ENCODE assay signal across 9 mouse cellular contexts in the genomic region with DNA sequence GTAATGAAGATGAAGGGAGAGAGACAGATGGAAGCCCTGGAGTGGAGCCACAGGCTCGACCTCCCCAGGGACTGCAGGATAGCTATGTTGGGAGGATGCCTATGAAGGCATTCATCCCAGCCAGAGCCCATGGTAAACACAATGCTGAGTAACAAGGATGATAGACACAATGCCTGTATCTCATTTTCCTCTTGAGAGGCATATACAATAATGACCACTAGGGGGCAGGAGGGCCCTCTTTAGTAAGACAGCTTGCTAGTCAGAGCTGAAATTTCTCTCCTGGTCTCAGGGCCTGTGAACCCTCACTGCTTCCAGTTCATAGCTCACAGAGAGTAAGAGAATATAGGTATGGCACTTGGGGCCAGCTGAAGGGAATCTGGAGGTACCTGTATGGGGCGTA. TPM values are rescaled to one million over a fixed set of nuclear protein-coding genes. Genes with fewer than 3 reads are reported as not detected.
DNase-seq lines count a peak whose midpoint lies in the region; ATAC-seq and TF ChIP-seq lines count a peak whose summit lies in the region.
"Had no signal": no experiment of that assay in that cellular context is flagged by ENCODE, and none has a peak within 500 bp of the region (broad histone marks: within the 10 kb centered on the region; RNA-seq: fewer than 3 reads in every experiment).

No protein-coding gene starts in this region.

- no peaks in the 10 kb centered on the region for H3K79me2 ChIP-seq in MEL (ENCODE audit: control insufficient read depth, insufficient read depth, low read length, poor library complexity)

- TF ChIP-seq POLR2A in MEL (IDR thresholded peaks at IDR 0.05; ENCODE audit: control insufficient read depth in 1 of 2, insufficient read depth in 1 of 2, low read depth in 1 of 2, low read length in 2 of 2, poor library complexity in 1 of 2), result no peak

- peak; percentile 48 for DNase-seq in gastrocnemius, postnatal 10 days
- DNase-seq in gastrocnemius, adult 8-10 months (ENCODE audit: low spot score in 2 of 2), result no peak
- peak; percentile 82 for DNase-seq in MEL (ENCODE audit: low read depth, low spot score)
- peak; percentile 82 to 86 for DNase-seq in cerebellum, postnatal 14 days
- DNase-seq in hindbrain, embryonic 11.5 days (ENCODE audit: low spot score), result peak; percentile 81
- DNase-seq in layer of hippocampus, postnatal 14 days (ENCODE audit: low spot score in 2 of 2), result peak; percentile 32 to 87
- DNase-seq in mesoderm, embryonic 11.5 days (ENCODE audit: low read depth, low spot score), result peak; percentile 76
- peak; percentile 15 to 63 for DNase-seq in spleen, postnatal 10 days (ENCODE audit: low spot score in 2 of 2)

- H3K27ac ChIP-seq in MEL (ENCODE audit: control insufficient read depth, low read depth, low read length), result no peak overlapping the region
- no peak overlapping the region for H3K27ac ChIP-seq in hindbrain, embryonic 11.5 days (ENCODE audit: low read depth, low read length)
- H3K27ac ChIP-seq: limb, embryonic 12.5 days had no signal

- no peak overlapping the region for H3K4me2 ChIP-seq in hindbrain, embryonic 11.5 days (replicated peaks; ENCODE audit: low read depth, low read length)
- H3K4me2 ChIP-seq: limb, embryonic 12.5 days had no signal

- WGBS in hindbrain, embryonic 11.5 days, result 31% methylated on average over 2 of the region's 2 CpGs

- no peaks in the 10 kb centered on the region for H3K4me1 ChIP-seq in MEL (ENCODE audit: control insufficient read depth in 1 of 2, insufficient read depth in 2 of 2, low read length in 2 of 2)
- H3K4me1 ChIP-seq in hindbrain, embryonic 11.5 days (replicated peaks; ENCODE audit: control insufficient read depth, insufficient read depth, low read length), result peaks cover 2% of the 10 kb centered on the region; the same call in 1 of the 2 replicates

- peak; percentile 95 for TF ChIP-seq RAD21 in MEL (IDR thresholded peaks at IDR 0.05; ENCODE audit: low read depth, low read length)

- H3K9ac ChIP-seq in MEL (ENCODE audit: control insufficient read depth, low read depth, low read length, poor library complexity, severe bottlenecking), result no peak overlapping the region
- no peak overlapping the region for H3K9ac ChIP-seq in hindbrain, embryonic 11.5 days (ENCODE audit: low read depth, low read length)
- H3K9ac ChIP-seq: limb, embryonic 12.5 days had no signal

- peak; percentile 50 to 95 (median 84) for TF ChIP-seq CTCF in MEL (IDR thresholded peaks at IDR 0.05 in 2 of 3, conservative IDR thresholded peaks at IDR 0.05 in 1 of 3; ENCODE audit: control insufficient read depth in 1 of 3, insufficient read depth in 1 of 3, low read depth in 2 of 3, low read length in 3 of 3, poor library complexity in 1 of 3, severe bottlenecking in 1 of 3)

- H3K4me3 ChIP-seq in MEL (ENCODE audit: control insufficient read depth in 1 of 2, insufficient read depth in 1 of 2, low read depth in 2 of 2, low read length in 2 of 2), result no peak overlapping the region
- no peak overlapping the region for H3K4me3 ChIP-seq in hindbrain, embryonic 11.5 days (ENCODE audit: low read depth, low read length)
- H3K4me3 ChIP-seq: limb, embryonic 12.5 days had no signal

- no peak for ATAC-seq in hindbrain, embryonic 11.5 days (ENCODE audit: low FRiP score)

- TF ChIP-seq EP300 in MEL (IDR thresholded peaks at IDR 0.05; ENCODE audit: low read depth in 1 of 2, low read length in 2 of 2), result no peak

- H3K9me3 ChIP-seq in MEL (replicated peaks; ENCODE audit: insufficient read depth, low read length), result no peaks in the 10 kb centered on the region
- no peaks in the 10 kb centered on the region for H3K9me3 ChIP-seq in hindbrain, embryonic 11.5 days (ENCODE audit: control insufficient read depth, low read length)
- H3K9me3 ChIP-seq: limb, embryonic 12.5 days had no signal

- no peaks in the 10 kb centered on the region; a peak in 1 of 4 replicates for H3K27me3 ChIP-seq in MEL (ENCODE audit: control insufficient read depth in 1 of 2, insufficient read depth in 2 of 2, low read length in 2 of 2)
- no peaks in the 10 kb centered on the region for H3K27me3 ChIP-seq in hindbrain, embryonic 11.5 days (ENCODE audit: control insufficient read depth, insufficient read depth, low read length)
- H3K27me3 ChIP-seq: limb, embryonic 12.5 days had no signal

- H3K36me3 ChIP-seq in MEL (ENCODE audit: control insufficient read depth in 1 of 2, insufficient read depth in 2 of 2, low read length in 2 of 2), result no peaks in the 10 kb centered on the region
- no peaks in the 10 kb centered on the region for H3K36me3 ChIP-seq in hindbrain, embryonic 11.5 days (ENCODE audit: control insufficient read depth, insufficient read depth, low read length)
- H3K36me3 ChIP-seq: limb, embryonic 12.5 days had no signal

TF ChIP-seq in MEL, 35 proteins besides CTCF, POLR2A, EP300 and RAD21:
- TF ChIP-seq MYC (IDR thresholded peaks at IDR 0.05; ENCODE audit: low read depth, low read length) (no peak), BHLHE40 (IDR thresholded peaks at IDR 0.05; ENCODE audit: borderline replicate concordance, low read depth, low read length) (no peak), TAL1 (IDR thresholded peaks at IDR 0.05; ENCODE audit: low read length) (no peak), UBTF (IDR thresholded peaks at IDR 0.05; ENCODE audit: borderline replicate concordance, insufficient read depth, low read depth, low read length) (no peak), MAFK (IDR thresholded peaks at IDR 0.05; ENCODE audit: borderline replicate concordance, low read depth, low read length) (no peak), ZC3H11A (IDR thresholded peaks at IDR 0.05; ENCODE audit: low read depth, low read length) (peak; percentile 94), SMC3 (IDR thresholded peaks at IDR 0.05; ENCODE audit: low read depth, low read length) (peak; percentile 98), ZMIZ1 (IDR thresholded peaks at IDR 0.05; ENCODE audit: low read depth, low read length) (no peak), ELF1 (IDR thresholded peaks at IDR 0.05; ENCODE audit: low read depth, low read length) (no peak), USF2 (IDR thresholded peaks at IDR 0.05; ENCODE audit: borderline replicate concordance in 1 of 2, insufficient read depth in 1 of 2, low read depth in 1 of 2, low read length in 2 of 2) (no peak), RCOR1 (IDR thresholded peaks at IDR 0.05; ENCODE audit: low read depth, low read length) (no peak), POLR2AphosphoS2 (IDR thresholded peaks at IDR 0.05; ENCODE audit: low read length) (no peak), TBP (IDR thresholded peaks at IDR 0.05; ENCODE audit: low read depth, low read length) (no peak), MAZ (IDR thresholded peaks at IDR 0.05; ENCODE audit: low read depth, low read length) (no peak), E2F4 (IDR thresholded peaks at IDR 0.05; ENCODE audit: borderline replicate concordance, low read depth, low read length) (no peak), GABPA (IDR thresholded peaks at IDR 0.05; ENCODE audit: low read depth, low read length) (no peak)
TF ChIP-seq in MEL: peak in this region for 2.

RNA-seq across cellular contexts. Expression of gene Ampd3, which starts 41.0 kb away (rescaled TPM):
- total RNA-seq in gastrocnemius, postnatal 10 days (2021), result 1 to 10 TPM; 4.8 to 7.2 TPM
- 10 to 100 TPM in 2 of 4 experiments, 1 to 10 TPM in 2; 7.4 to 11.7 (median 9.5) TPM for total RNA-seq in gastrocnemius, adult 8-10 months (2022)
- total RNA-seq in MEL (2012; rRNA removed), result 11.7 and 14.8 TPM in 2 replicates
- 10 to 100 TPM in 1 of 2 experiments, not detected in 1; 22.3 TPM for polyA plus RNA-seq in MEL (2012; ENCODE audit: insufficient read depth in 1 of 2, insufficient read length in 2 of 2, low read depth in 1 of 2, low replicate concordance in 2 of 2, missing spikeins in 1 of 2)
- polyA plus RNA-seq in hindbrain, embryonic 11.5 days (2014; fragmentation: Nextera tagmentation; extraction: Ambion mirVana), result 1.3 and 1.4 TPM in 2 replicates
- 10 to 100 TPM; 28.2 to 29.9 TPM for total RNA-seq in layer of hippocampus, postnatal 14 days (2021)

Comparison
In these comparisons a context has a peak if more than half of its experiments do, and no peak if none do; other contexts are left out.
1. DNase-seq: peak in gastrocnemius, postnatal 10 days (single experiment), MEL (single experiment), cerebellum, postnatal 14 days (2 of 2), hindbrain, embryonic 11.5 days (single experiment), layer of hippocampus, postnatal 14 days (2 of 2), mesoderm, embryonic 11.5 days (single experiment) and spleen, postnatal 10 days (2 of 2); none in gastrocnemius, adult 8-10 months (0 of 2).